Mouse (Mus musculus) kidney, postnatal 25 days (tissue): Measurements from ENCODE around the gene Prpsap1.
"Not testable (repeated sequence)": the region's sequence is repeated elsewhere in the genome, so short reads cannot be mapped to it uniquely, and the experiment has no call there.

ENCODE experiments used
- DNase-seq, 2 experiments: peaks; one replicate each; pipeline ENCODE4 v3.0.0; 2021; ENCODE audit warnings: mixed read lengths in 2 of 2

The Prpsap1 gene

DNA sequence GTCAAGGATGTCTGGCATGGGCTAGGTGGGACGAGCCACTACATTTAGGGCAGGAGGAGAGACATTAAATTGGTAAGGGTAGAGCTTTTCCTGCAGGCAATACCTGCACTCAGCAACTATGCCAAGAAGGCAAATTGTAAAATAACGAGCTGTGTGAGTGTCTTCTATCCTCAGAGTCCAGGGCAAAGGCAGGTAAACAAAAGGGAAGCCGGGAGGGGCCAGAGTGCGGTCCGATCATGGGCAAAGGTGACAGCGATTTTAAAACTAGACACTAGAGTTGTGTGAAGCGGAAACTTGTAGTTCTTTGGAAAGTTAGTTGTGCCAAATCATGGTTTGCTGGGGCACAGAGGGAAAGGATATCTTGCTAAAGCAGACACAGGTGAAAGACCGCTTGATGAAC is 9.7 kb downstream of the Prpsap1 start:
- peak in 1 of 2 experiments; percentile 53 for DNase-seq

GRCm38 (mm10) chr11:116481776-116482175 is 12.2 kb downstream of the Prpsap1 start:
- no peak for DNase-seq

- DNase-seq: no peak
These were observed 13.0 kb downstream of the Prpsap1 start for GRCm38 (mm10) chr11:116480975-116481374.

DNA sequence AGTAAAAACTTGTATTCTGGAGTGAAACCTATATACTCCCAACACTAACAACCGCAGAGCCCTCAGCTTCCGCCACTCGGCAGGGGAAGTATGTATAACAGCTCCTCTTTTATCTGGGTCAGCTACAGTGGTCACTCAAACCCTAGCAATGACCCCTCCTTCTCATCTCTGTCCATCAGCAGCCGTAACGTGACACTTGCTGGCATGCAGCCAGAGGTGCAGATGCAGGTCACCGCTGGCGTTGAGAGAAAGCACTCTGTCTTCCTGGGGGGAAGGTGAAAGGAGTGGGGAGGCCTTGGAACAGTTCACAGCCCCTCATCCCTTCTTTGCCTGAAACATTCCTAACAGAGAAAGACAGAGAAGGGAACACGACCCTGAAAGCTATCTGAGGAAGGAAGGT is 14.2 kb downstream of the Prpsap1 start:
- peak; percentile 55 to 60 for DNase-seq

DNA sequence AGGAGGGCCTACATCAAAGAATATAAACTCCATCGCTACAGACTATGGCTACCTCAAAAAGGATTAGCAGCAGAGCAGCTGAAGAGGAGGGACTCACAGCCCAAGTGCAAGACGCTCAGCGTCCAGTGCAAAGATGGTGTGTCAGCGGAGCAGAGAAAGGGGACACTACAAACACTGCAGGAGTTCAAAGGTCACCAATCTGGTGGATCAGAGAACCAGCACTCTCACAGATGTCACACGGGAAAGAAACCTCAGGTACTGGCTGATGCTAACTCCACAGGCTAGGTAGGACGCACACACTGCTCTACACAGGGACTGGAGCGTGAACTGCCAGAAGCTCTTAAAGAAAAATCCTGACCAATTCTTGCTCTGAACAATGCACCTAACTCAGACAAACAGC is 15.0 kb downstream of the Prpsap1 start:
- DNase-seq: no peak

DNA sequence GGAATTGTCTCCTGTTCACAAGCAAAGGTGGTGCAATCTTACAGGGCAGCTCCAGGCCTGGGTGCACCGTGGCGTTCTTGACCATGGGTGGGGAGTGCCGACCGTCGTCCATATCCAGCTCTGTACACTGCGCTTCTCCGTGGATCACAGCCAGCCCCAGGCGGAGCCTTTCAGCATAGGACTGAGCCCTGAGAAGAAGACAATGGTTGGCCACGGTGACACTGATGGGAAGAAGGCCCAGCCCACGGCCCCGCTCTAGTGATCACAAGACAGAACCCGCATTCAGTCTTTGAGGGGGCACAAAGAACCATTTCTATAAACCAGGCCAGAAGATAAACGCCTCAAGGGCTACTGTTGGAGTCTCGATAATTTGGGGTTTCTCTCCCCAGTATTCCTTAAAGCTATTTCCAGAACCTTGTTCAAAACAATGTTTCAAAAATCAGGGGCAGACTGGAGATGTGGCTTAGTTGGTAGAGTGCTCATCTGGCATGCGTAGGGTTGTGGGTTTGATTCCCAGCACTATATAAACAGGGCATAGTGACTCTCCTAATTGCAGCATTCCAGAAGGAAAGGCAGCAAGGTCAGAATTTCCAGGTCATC is 16.7 kb downstream of the Prpsap1 start:
- DNase-seq: no peak

DNA sequence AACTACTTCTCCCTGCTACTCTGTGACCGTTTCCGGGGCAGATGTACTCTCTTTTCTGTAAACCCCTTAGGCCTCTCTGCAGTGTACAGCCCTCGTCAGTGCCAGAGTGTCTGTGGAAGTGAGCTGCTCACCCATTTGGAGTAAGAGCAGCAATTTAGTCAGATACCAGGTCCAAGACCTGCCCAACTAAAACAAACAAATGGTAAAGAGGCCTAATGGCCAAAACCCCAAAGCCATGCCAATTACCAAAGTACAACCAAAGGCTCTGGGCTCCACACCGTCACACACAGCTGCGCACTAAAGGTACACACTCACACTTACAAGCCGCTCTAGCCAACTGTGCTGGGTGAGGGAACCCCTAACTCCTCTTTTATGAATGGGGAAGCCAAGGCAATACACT is 17.3 kb downstream of the Prpsap1 start:
- DNase-seq: no peak

DNA sequence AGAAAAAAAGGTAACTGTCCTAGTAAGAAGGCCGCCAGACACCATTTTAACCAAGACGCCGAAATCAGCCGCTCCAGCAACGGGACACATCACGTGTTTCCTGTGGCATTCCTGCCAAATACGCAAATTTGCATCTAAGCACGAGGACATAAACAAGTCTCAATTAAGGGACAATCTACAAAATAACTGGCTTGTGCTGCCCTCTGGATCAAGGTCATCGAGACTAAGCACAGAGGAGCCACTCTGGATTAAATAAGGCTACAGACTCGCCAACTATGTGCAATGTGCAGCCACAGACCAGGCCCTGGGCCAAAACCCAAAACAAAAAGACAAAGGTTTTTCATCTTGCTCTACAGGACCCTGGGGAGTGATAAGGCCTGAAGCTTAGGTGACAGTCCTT is 18.0 kb downstream of the Prpsap1 start:
- peak; percentile 67 to 76 for DNase-seq

GRCm38 (mm10) chr11:116472275-116472674 is 21.7 kb downstream of the Prpsap1 start:
- DNase-seq: peak in 1 of 2 experiments; percentile 58

DNA sequence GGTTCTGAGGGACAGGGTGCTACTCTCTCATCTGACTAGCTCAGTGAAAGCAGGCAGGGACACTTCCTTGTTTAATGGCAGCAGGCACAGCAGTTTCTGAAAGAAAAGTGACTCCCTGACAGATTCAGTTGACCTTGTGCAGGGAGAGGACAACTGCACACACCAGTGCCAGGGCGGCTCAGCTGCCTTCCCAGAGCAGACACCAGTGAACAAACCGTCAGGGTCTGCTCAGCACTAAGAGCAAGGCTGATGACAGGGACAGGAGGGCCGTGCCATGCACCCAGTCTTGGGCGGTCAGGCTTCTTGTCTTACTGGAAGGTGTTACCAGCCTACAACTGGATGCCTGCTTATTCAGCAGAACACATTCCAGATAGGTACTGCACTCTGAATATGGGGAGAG is 23.1 kb downstream of the Prpsap1 start:
- DNase-seq: no peak

DNA sequence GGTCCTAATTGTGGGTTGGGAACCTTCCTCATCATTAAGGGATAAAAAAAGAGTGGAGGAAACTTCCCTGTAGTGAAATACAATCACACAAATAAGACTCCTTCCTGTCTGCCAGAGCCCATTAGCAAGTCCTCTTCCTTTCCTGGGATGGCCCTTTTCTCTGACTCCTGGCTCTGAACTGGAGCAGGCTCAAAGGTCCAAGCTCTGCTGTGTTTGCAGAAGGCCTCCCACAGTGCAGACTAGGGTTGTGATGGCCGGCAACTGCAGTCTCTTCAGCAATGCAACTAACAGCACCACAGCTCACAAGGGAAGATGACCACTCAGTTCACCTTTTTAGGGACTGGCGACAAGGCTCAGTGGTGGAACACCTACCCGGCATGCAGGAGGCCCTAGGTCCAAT is 23.8 kb downstream of the Prpsap1 start:
- peak; percentile 54 to 74 for DNase-seq

- not testable (repeated sequence) for DNase-seq
These were observed 25.7 kb downstream of the Prpsap1 start for GRCm38 (mm10) chr11:116468338-116468737.

DNA sequence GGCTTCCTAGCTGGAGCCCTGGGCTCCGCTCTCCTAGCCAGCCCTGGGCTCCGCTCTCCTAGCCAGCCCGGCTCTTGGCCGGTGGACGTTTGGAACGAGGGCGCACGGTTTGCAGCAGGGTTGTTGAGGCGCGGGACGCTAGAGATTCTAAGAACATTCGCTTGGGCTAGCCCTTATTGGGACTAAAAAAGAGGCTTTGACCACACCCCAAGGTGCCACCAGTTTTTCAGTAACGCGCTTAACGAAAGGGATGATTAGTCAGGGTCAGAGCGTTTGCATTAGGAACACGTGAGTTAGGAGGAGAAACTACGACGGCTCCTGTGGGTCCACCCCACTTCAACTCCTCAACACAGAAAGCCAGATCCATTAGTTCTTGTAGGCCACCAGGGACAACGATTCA is 27.9 kb downstream of the Prpsap1 start, which contains the start of gene Qrich2:
Gene Qrich2 (minus strand): TSS at position 101 of the 400 bp plus-strand sequence.
- no peak for DNase-seq

DNA sequence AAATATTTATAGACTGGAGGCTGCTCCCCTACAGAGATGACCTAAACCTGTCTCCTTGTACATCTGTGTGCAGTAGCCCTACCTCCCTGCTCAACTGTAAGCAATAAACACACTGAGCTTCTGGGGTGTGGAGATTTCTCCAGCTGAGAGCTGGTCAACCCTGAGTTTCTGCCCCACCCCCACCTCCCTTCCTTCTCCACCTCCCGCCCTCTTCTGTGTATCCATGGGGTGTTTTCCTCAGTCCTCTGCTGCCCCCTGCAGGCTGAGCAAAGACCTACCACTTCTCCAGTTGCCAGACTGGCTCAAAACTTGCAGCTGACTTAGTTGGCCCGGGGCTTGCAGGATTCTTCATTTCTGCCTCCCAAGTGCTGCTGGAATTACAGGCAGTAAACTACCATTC is 30.2 kb downstream of the Prpsap1 start:
- peak; percentile 86 to 87 for DNase-seq

DNA sequence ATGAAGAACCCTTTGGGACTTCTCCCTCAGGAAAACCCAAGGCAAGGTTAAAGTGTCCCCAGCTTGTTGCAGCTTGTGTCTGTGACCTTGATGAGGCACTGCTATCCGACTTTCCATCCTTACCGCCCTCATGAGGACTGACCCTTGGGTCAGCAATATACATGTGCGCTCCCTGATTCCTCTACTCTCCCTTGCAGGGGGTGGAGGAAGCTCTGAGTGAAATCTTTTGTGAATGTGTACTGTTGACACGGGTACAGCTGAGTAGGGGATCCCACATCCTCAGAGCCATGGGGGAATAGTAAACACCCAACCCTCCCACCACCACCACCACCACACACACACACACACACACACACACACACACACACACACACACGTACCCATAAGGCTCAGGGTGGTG is 30.7 kb downstream of the Prpsap1 start:
- no peak for DNase-seq

- no peak for DNase-seq
These were observed 34.2 kb downstream of the Prpsap1 start for GRCm38 (mm10) chr11:116459786-116460185.

- DNase-seq: no peak
These were observed 37.8 kb downstream of the Prpsap1 start for GRCm38 (mm10) chr11:116456234-116456633.

- DNase-seq: no peak
These were observed 40.1 kb downstream of the Prpsap1 start for GRCm38 (mm10) chr11:116453889-116454288.

GRCm38 (mm10) chr11:116449341-116449740 is 44.7 kb downstream of the Prpsap1 start:
- DNase-seq: no peak

GRCm38 (mm10) chr11:116447822-116448221 is 46.2 kb downstream of the Prpsap1 start:
- DNase-seq: no peak

- DNase-seq: peak in 1 of 2 experiments; percentile 43
These were observed 47.6 kb downstream of the Prpsap1 start for GRCm38 (mm10) chr11:116446308-116446887.

DNA sequence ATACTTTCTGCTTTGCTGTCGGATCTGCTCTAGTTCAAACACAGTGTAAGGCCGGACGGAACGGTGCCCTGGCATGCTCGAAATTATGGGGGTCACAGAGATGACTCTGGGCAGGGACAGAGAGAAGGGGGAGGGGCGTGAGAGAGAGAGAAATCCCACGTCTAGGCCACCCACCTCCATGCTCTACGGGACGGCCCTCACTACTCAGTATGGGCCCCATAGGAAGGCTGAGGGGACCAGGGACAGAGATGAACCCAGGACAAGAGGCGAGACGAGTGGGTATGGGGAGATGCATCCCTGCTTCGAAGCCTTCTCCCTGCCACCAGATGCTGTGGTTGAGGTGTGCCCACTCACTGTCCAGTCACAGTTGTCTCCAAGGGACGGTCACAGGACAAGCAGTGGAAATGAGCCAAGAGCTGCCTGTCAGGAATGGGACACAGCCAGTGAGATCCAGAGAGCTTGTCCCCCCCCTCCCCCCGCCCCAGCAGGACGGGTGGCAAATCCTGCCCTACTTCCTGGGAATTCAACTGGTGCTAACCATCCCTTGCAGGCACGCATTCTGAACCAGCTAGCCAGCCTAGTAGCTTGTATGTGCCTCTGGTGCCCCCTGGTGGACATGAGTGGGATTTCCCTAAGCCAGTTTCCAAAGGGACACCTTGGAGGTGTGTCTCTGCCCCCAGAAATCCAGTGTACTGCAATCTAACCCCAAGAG is 48.2 kb downstream of the Prpsap1 start:
- peak; percentile 93 to 97 for DNase-seq

GRCm38 (mm10) chr11:116443935-116444334 is 50.1 kb downstream of the Prpsap1 start:
- no peak for DNase-seq

GRCm38 (mm10) chr11:116443311-116443710 is 50.7 kb downstream of the Prpsap1 start:
- DNase-seq: no peak
